Mouse (Mus musculus): ENCODE data around the gene Aspg. TPM values are rescaled to one million over a fixed set of nuclear protein-coding genes. Genes with fewer than 3 reads are reported as not detected.

The Aspg gene
- total RNA-seq, 2 experiments from 2014 or later, result not detected

GRCm38 (mm10) chr12:112145875-112146651 is 39.6 kb downstream of the Aspg start, which contains the start of gene Kif26a:
TSS of gene Kif26a (plus strand) at chr12:112146208.
- ATAC-seq (replicated peaks; ENCODE audit: low FRiP score, poor library complexity, severe bottlenecking), result no peak

- no peak for ATAC-seq (replicated peaks; ENCODE audit: low FRiP score, poor library complexity, severe bottlenecking)
Observed at GRCm38 (mm10) chr12:112147365-112147764, 40.9 kb downstream of the Aspg start.

GRCm38 (mm10) chr12:112150011-112150410 is 43.5 kb downstream of the Aspg start:
- ATAC-seq (replicated peaks; ENCODE audit: low FRiP score, poor library complexity, severe bottlenecking), result no peak

- no peak for ATAC-seq (replicated peaks; ENCODE audit: low FRiP score, poor library complexity, severe bottlenecking)
Observed at GRCm38 (mm10) chr12:112151244-112151979, 44.9 kb downstream of the Aspg start.

- no peak for ATAC-seq (replicated peaks; ENCODE audit: low FRiP score, poor library complexity, severe bottlenecking)
Observed at GRCm38 (mm10) chr12:112151980-112152362, 45.5 kb downstream of the Aspg start.

- ATAC-seq (replicated peaks; ENCODE audit: low FRiP score, poor library complexity, severe bottlenecking), result no peak
Observed at GRCm38 (mm10) chr12:112153597-112153996, 47.1 kb downstream of the Aspg start.

GRCm38 (mm10) chr12:112154476-112154875 is 48.0 kb downstream of the Aspg start:
- no peak for ATAC-seq (replicated peaks; ENCODE audit: low FRiP score, poor library complexity, severe bottlenecking)

GRCm38 (mm10) chr12:112155218-112156051 is 49.0 kb downstream of the Aspg start:
- ATAC-seq (replicated peaks; ENCODE audit: low FRiP score, poor library complexity, severe bottlenecking), result no peak

GRCm38 (mm10) chr12:112156804-112157203 is 50.3 kb downstream of the Aspg start:
- ATAC-seq (replicated peaks; ENCODE audit: low FRiP score, poor library complexity, severe bottlenecking), result no peak

GRCm38 (mm10) chr12:112158246-112158645 is 51.8 kb downstream of the Aspg start:
- ATAC-seq (replicated peaks; ENCODE audit: low FRiP score, poor library complexity, severe bottlenecking), result no peak

GRCm38 (mm10) chr12:112158784-112159183 is 52.3 kb downstream of the Aspg start:
- no peak for ATAC-seq (replicated peaks; ENCODE audit: low FRiP score, poor library complexity, severe bottlenecking)

- ATAC-seq (replicated peaks; ENCODE audit: low FRiP score, poor library complexity, severe bottlenecking), result no peak
Observed at GRCm38 (mm10) chr12:112163981-112164839, 57.7 kb downstream of the Aspg start.

GRCm38 (mm10) chr12:112164840-112165219 is 58.4 kb downstream of the Aspg start:
- no peak for ATAC-seq (replicated peaks; ENCODE audit: low FRiP score, poor library complexity, severe bottlenecking)

- ATAC-seq (replicated peaks; ENCODE audit: low FRiP score, poor library complexity, severe bottlenecking), result no peak
Observed at GRCm38 (mm10) chr12:112169240-112169639, 62.8 kb downstream of the Aspg start.

GRCm38 (mm10) chr12:112170671-112171574 is 64.4 kb downstream of the Aspg start:
- no peak for ATAC-seq (replicated peaks; ENCODE audit: low FRiP score, poor library complexity, severe bottlenecking)

- ATAC-seq (replicated peaks; ENCODE audit: low FRiP score, poor library complexity, severe bottlenecking), result no peak
Observed at GRCm38 (mm10) chr12:112171657-112172056, 65.2 kb downstream of the Aspg start.

- no peak for ATAC-seq (replicated peaks; ENCODE audit: low FRiP score, poor library complexity, severe bottlenecking)
Observed at GRCm38 (mm10) chr12:112172214-112172613, 65.7 kb downstream of the Aspg start.

Measured in erythroid progenitor cell, adult 5-6 weeks (primary cell).